Mouse (Mus musculus): ENCODE measurements at regions not wholly inside any gene's neighbourhood (a gene's known extent, or its start where the extent isn't known, plus 50 kb on each side); places are given as distances from the start of the nearest gene placed in this dataset.

- TF ChIP-seq CTCF (IDR thresholded peaks at IDR 0.05; ENCODE audit: extremely low read depth, insufficient read depth, insufficient read length, insufficient replicate concordance) (no peak), POLR2A (IDR thresholded peaks at IDR 0.05; ENCODE audit: low read depth, low read length) (no peak)
Observed at GRCm38 (mm10) chr15:74457965-74458364, 178.2 kb downstream of the Mroh4 start.

Measured in spleen, adult 2 months (tissue).